Mouse (Mus musculus): ENCODE results near the gene Arl3.

DNA sequence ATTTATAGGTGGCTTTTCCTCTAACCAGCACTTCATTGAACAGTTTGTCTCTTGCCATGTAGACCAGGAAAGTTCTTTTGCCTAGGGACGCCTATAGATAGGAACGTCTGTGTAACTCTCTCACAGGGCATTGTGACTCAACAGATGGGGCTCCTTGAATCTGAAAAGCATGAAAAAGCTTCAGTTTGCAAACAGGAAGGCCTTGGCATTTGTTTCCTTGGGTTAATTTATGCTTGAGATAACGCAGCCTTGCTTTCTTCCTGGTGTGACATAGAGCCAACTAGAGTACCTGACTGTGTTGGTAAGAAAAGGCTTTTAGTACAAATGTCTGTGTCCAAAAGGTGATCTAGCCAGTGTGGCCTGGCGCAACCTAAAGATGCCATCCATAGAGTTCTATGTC lies 29.4 kb upstream of the Arl3 start:
- no peak for TF ChIP-seq CTCF (IDR thresholded peaks at IDR 0.05; ENCODE audit: low read depth)
- TF ChIP-seq EP300 (IDR thresholded peaks at IDR 0.05; ENCODE audit: low read depth) = no peak

Measured in heart, postnatal 0 days (tissue).